Mouse (Mus musculus) adrenal gland, postnatal 14 days (tissue): ENCODE data around the gene Nme1. TPM values are rescaled to one million over a fixed set of nuclear protein-coding genes. Genes with fewer than 3 reads are reported as not detected.

Experiments used
- total RNA-seq: library from RNA; stranded (reverse); gene quantifications from 2 replicates; pipeline ENCODE4 v1.2.3, GENCODE M21; 2021

Gene Nme1
- total RNA-seq, 1 experiment from 2014 or later, result 39.2 TPM

Other genes starting within 250 kb of the Nme1 start
- gene Utp18, start 82.8 kb downstream of the Nme1 start, total RNA-seq, result 20.6 and 23.7 TPM in 2 replicates
- gene Mbtd1, start 82.7 kb downstream of the Nme1 start, total RNA-seq, result 33.8 and 41.8 TPM in 2 replicates
- 444 and 470 TPM in 2 replicates for gene Nme2, start 12.3 kb downstream of the Nme1 start, total RNA-seq
- gene Gm20390, start 228 bp downstream of the Nme1 start, total RNA-seq, result 75.0 and 82.4 TPM in 2 replicates
- 120 and 121 TPM in 2 replicates for gene Spag9, start 27.6 kb upstream of the Nme1 start, total RNA-seq
- gene Tob1, start 242.9 kb upstream of the Nme1 start, total RNA-seq, result 158 and 199 TPM in 2 replicates